Mouse (Mus musculus) monocyte, adult 5-6 weeks (primary cell): ENCODE data around the gene Mrgpra6. TPM values are rescaled to one million over a fixed set of nuclear protein-coding genes. Genes with fewer than 3 reads are reported as not detected.

Source experiments
- total RNA-seq: library from RNA; stranded (forward); fragments of 200-1000, 200-491, 200-594 nt; gene quantifications from 3 replicates; pipeline ENCODE4 v1.2.3, GENCODE M21; 2017

Gene Mrgpra6
- total RNA-seq, 1 experiment from 2014 or later, result not detected

Other genes starting within 250 kb of the Mrgpra6 start
- gene Uevld, start 246.4 kb downstream of the Mrgpra6 start, total RNA-seq, result 4.8 to 9.9 TPM (median 6.4 TPM) in 3 replicates
- not detected in 3 replicates for gene Gm9999, start 221.3 kb downstream of the Mrgpra6 start, total RNA-seq
- 84.5 to 99.8 TPM (median 97.7 TPM) in 3 replicates for gene Spty2d1, start 196.5 kb downstream of the Mrgpra6 start, total RNA-seq
- 3.2 to 7.5 TPM (median 4.8 TPM) in 3 replicates for gene Tmem86a, start 154.3 kb downstream of the Mrgpra6 start, total RNA-seq
- 1.6 TPM in 1 of 3 replicates, not detected in the others for gene Ptpn5, start 71.2 kb downstream of the Mrgpra6 start, total RNA-seq
- gene Mrgpra9, start 47.9 kb upstream of the Mrgpra6 start, total RNA-seq, result not detected in 3 replicates
- gene Mrgpra1, start 149.3 kb upstream of the Mrgpra6 start, total RNA-seq, result not detected in 3 replicates
- not detected in 3 replicates for gene Mrgpra2a, start 247.2 kb upstream of the Mrgpra6 start, total RNA-seq